11 mouse cellular contexts compared by ENCODE assay signal in genomic region chr13:51737033-51737948, GRCm38 (mm10). TPM values are rescaled to one million over a fixed set of nuclear protein-coding genes. Genes with fewer than 3 reads are reported as not detected.
DNase-seq lines count a peak whose midpoint lies in the region; ATAC-seq and TF ChIP-seq lines count a peak whose summit lies in the region.
"Had no signal": no experiment of that assay in that cellular context is flagged by ENCODE, and none has a peak within 500 bp of the region (broad histone marks: within the 10 kb centered on the region; RNA-seq: fewer than 3 reads in every experiment).

No protein-coding gene starts in this region.

- 58% methylated on average over 20 of the region's 20 CpGs for WGBS in heart, embryonic 10.5 days
- 14% methylated on average over 20 of the region's 20 CpGs for WGBS in liver, embryonic 16.5 days (ENCODE audit: insufficient replicate concordance)

- no peaks in the 10 kb centered on the region for H3K36me3 ChIP-seq in heart, embryonic 10.5 days
- H3K36me3 ChIP-seq in megakaryocyte, embryonic 14.5 days (replicated peaks; ENCODE audit: low read length), result peaks cover 66% of the 10 kb centered on the region
- no peaks in the 10 kb centered on the region for H3K36me3 ChIP-seq in liver, embryonic 16.5 days (ENCODE audit: control insufficient read depth, insufficient read depth)

- peak overlapping the region; percentile 75 for H3K27ac ChIP-seq in heart, embryonic 10.5 days
- peak overlapping the region; percentile 98 for H3K27ac ChIP-seq in bone marrow macrophage, adult 2 months (ENCODE audit: insufficient read depth, low read depth, low read length)
- H3K27ac ChIP-seq in liver, embryonic 16.5 days (ENCODE audit: low read length), result peak overlapping the region; percentile 91

- no peaks in the 10 kb centered on the region for H3K27me3 ChIP-seq in heart, embryonic 10.5 days (ENCODE audit: insufficient read depth, poor library complexity, severe bottlenecking)
- H3K27me3 ChIP-seq in megakaryocyte, embryonic 14.5 days (replicated peaks), result no peaks in the 10 kb centered on the region
- no peaks in the 10 kb centered on the region for H3K27me3 ChIP-seq in liver, embryonic 16.5 days (ENCODE audit: control insufficient read depth, insufficient read depth, low read depth, low read length)

- peaks cover 32% of the 10 kb centered on the region for H3K4me1 ChIP-seq in heart, embryonic 10.5 days
- H3K4me1 ChIP-seq in megakaryocyte, embryonic 14.5 days, result peaks cover 100% of the 10 kb centered on the region
- peaks cover 73% of the 10 kb centered on the region for H3K4me1 ChIP-seq in bone marrow macrophage, adult 2 months (ENCODE audit: control insufficient read depth, insufficient read depth, low read length)
- H3K4me1 ChIP-seq in liver, embryonic 16.5 days (ENCODE audit: control insufficient read depth, low read depth, low read length), result peaks cover 56% of the 10 kb centered on the region

- no peak for TF ChIP-seq CTCF in bone marrow macrophage, adult 2 months (IDR thresholded peaks at IDR 0.05; ENCODE audit: low read depth, low read length)

- H3K9ac ChIP-seq in liver, embryonic 16.5 days (ENCODE audit: low read depth, low read length), result peak overlapping the region; percentile 61

- ATAC-seq in megakaryocyte, adult 5-6 weeks (ENCODE audit: poor library complexity, severe bottlenecking), result no peak
- ATAC-seq in liver, embryonic 16.5 days (ENCODE audit: low read depth), result no peak

- intact Hi-C loops in left cerebral cortex, postnatal 14 days (cut with DNase I), result no loop called here

- DNase-seq in heart, embryonic 10.5 days (ENCODE audit: low spot score), result no peak
- DNase-seq in heart, postnatal 4 days, result no peak
- no peak for DNase-seq in left cerebral cortex, postnatal 14 days (ENCODE audit: low spot score in 2 of 2)
- DNase-seq in ovary, postnatal 36 days (ENCODE audit: low spot score), result no peak
- DNase-seq: adrenal gland, adult 8-10 months; gastrocnemius, postnatal 25 days; kidney, postnatal 14 days had no signal

- TF ChIP-seq POLR2A in bone marrow macrophage, adult 2 months (IDR thresholded peaks at IDR 0.05; ENCODE audit: borderline replicate concordance, low read depth, low read length), result no peak

- no peak overlapping the region for H3K4me3 ChIP-seq in heart, embryonic 10.5 days
- H3K4me3 ChIP-seq in megakaryocyte, embryonic 14.5 days (replicated peaks), result peak overlapping the region; percentile 90
- peak overlapping the region; percentile 56 for H3K4me3 ChIP-seq in bone marrow macrophage, adult 2 months (ENCODE audit: insufficient read depth, low read length)
- H3K4me3 ChIP-seq in liver, embryonic 16.5 days (ENCODE audit: low read depth, low read length), result peak overlapping the region; percentile 29

- peak overlapping the region; percentile 65 for H3K4me2 ChIP-seq in liver, embryonic 16.5 days (ENCODE audit: low read depth, low read length)

- no peaks in the 10 kb centered on the region for H3K9me3 ChIP-seq in heart, embryonic 10.5 days
- 0 out of 2 replicates have a peak, but pooled peaks cover 7% of the 10 kb centered on the region for H3K9me3 ChIP-seq in megakaryocyte, embryonic 14.5 days
- H3K9me3 ChIP-seq in liver, embryonic 16.5 days (replicated peaks; ENCODE audit: control insufficient read depth, low read length), result no peaks in the 10 kb centered on the region

RNA-seq across cellular contexts. Expression of gene Sema4d, which starts 56.3 kb away (rescaled TPM):
- 8.7 and 13.1 TPM in 2 replicates for polyA plus RNA-seq in heart, embryonic 10.5 days (2016; fragmentation: Nextera tagmentation; extraction: Ambion mirVana)
- 10 to 100 TPM; 54.7 to 61.4 TPM for total RNA-seq in heart, postnatal 4 days (2021)
- 55.2 and 58.6 TPM in 2 replicates for polyA plus RNA-seq in megakaryocyte, embryonic 14.5 days (2012; ENCODE audit: insufficient read depth, low replicate concordance)
- 99.8 and 110 TPM in 2 replicates for total RNA-seq in megakaryocyte, adult 5-6 weeks (2015)
- total RNA-seq in megakaryocyte, adult 5-6 weeks (2017), result 54.1 and 66.6 TPM in 2 replicates
- 181 and 193 TPM in 2 replicates for polyA plus RNA-seq in bone marrow macrophage, adult 2 months (2012; ENCODE audit: insufficient read depth, insufficient read length, missing spikeins)
- polyA plus RNA-seq in liver, embryonic 16.5 days (2015; fragmentation: Nextera tagmentation; extraction: Ambion mirVana), result 3.7 and 4.1 TPM in 2 replicates
- 100 to 1,000 TPM in 1 of 2 experiments, 10 to 100 TPM in 1; 93.1 to 112 TPM for total RNA-seq in left cerebral cortex, postnatal 14 days (2021)
